Mouse (Mus musculus) brain, embryonic 18.5 days (tissue): ENCODE data around the gene Fsd1.

Experiments used
- DNase-seq: peaks from one replicate; pipeline ENCODE4 v3.0.0-alpha.2; 2012; ENCODE audit warnings: low read depth, low spot score

Fsd1 gene

GRCm38 (mm10) chr17:56009088-56009961, 23.0 kb downstream of the Fsd1 start:
- DNase-seq = peak; percentile 86

GRCm38 (mm10) chr17:56009962-56010240, 23.6 kb downstream of the Fsd1 start:
- DNase-seq = no peak

GRCm38 (mm10) chr17:56010255-56010654, 23.9 kb downstream of the Fsd1 start:
- DNase-seq = no peak

GRCm38 (mm10) chr17:56010681-56011080, 24.4 kb downstream of the Fsd1 start:
- DNase-seq = no peak

- DNase-seq = no peak
Measured at GRCm38 (mm10) chr17:56011441-56011840, 25.1 kb downstream of the Fsd1 start.

GRCm38 (mm10) chr17:56015293-56015692, 29.0 kb downstream of the Fsd1 start:
- no peak for DNase-seq

GRCm38 (mm10) chr17:56016382-56016781, 30.1 kb downstream of the Fsd1 start:
- DNase-seq = no peak

GRCm38 (mm10) chr17:56016793-56017785, 30.8 kb downstream of the Fsd1 start:
- no peak for DNase-seq

- DNase-seq = no peak
Measured at GRCm38 (mm10) chr17:56017848-56018247, 31.5 kb downstream of the Fsd1 start.

- no peak for DNase-seq
Measured at GRCm38 (mm10) chr17:56018347-56019131, 32.2 kb downstream of the Fsd1 start.

- no peak for DNase-seq
Measured at GRCm38 (mm10) chr17:56020400-56021084, 34.2 kb downstream of the Fsd1 start.

- DNase-seq = no peak
Measured at GRCm38 (mm10) chr17:56021161-56021910, 35.0 kb downstream of the Fsd1 start.

- DNase-seq = no peak
Measured at GRCm38 (mm10) chr17:56022131-56022988, 36.1 kb downstream of the Fsd1 start.

GRCm38 (mm10) chr17:56022989-56023290, 36.6 kb downstream of the Fsd1 start:
- DNase-seq = no peak

GRCm38 (mm10) chr17:56023386-56023785, 37.1 kb downstream of the Fsd1 start:
- DNase-seq = no peak

- no peak for DNase-seq
Measured at GRCm38 (mm10) chr17:56024476-56024875, 38.2 kb downstream of the Fsd1 start.

GRCm38 (mm10) chr17:56024931-56025330, 38.6 kb downstream of the Fsd1 start:
- no peak for DNase-seq

- no peak for DNase-seq
Measured at GRCm38 (mm10) chr17:56026303-56026702, 40.0 kb downstream of the Fsd1 start.

GRCm38 (mm10) chr17:56026881-56027280, 40.6 kb downstream of the Fsd1 start:
- DNase-seq = no peak
